Mouse (Mus musculus): ENCODE data around the gene D17H6S53E. TPM values are rescaled to one million over a fixed set of nuclear protein-coding genes. Genes with fewer than 3 reads are reported as not detected.
A peak's percentile ranks its signal among the peaks of the same experiment; 100 is the strongest.

Gene D17H6S53E
- polyA plus RNA-seq, 1 experiment from 2014 or later, result 8.7 TPM

DNA sequence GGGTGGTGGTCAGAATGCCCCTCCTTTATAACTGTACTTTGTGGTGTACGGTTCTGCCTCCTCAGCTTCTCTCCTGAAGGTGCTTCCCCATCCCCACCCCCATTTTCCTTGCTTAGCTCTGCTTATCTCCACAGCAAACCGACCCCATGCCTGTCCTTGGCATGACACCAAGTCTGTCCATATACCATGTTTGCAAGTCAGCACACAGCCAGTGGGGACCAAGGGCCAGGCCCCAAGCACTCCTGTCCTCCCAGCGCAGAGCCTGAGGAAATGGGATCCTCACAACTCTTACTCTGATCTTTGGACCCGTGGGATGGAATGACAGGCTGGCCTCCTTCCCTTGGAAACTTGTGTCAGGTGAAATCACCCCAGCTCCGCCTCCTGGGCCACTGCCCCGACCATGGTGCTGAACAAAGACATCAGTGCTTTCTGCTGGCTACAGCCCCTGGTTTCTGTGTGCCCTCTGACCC lies 22.9 kb upstream of the D17H6S53E start:
- WGBS, result 41% methylated on average over 6 of the region's 6 CpGs

DNA sequence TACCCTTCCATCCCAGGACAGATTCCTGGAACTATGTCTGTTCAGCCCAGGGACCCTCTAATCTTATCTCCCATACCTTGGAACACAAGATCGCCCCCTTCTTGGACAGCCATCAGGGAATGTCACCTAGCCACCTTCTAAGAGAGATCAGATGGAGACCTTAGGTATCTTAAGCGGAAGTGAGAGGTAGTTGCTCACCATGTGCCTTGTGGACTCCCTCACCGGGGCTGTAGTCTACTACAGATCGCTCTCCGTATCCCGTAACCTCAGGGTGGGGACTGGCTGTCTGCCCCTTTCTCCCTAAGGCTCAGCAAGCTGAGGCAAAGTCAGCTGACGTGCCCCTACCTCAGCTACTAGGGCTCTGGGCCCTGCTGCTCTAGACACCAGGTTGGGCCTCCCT lies 22.1 kb upstream of the D17H6S53E start:
- H3K4me1 ChIP-seq, result peaks cover 30% of the 10 kb centered on the region
- peaks cover 48% of the 10 kb centered on the region for H3K36me3 ChIP-seq
- H3K9me3 ChIP-seq, result no peaks in the 10 kb centered on the region
- no peak overlapping the region for H3K9ac ChIP-seq
- H3K4me3 ChIP-seq, result no peak overlapping the region
- H3K4me2 ChIP-seq, result no peak overlapping the region
- no peaks in the 10 kb centered on the region for H3K27me3 ChIP-seq (replicated peaks)
- WGBS, result 79% methylated on average over 7 of the region's 7 CpGs
- H3K27ac ChIP-seq (replicated peaks), result no peak overlapping the region
- no peak for ATAC-seq (ENCODE audit: extremely low read depth, insufficient number of reproducible peaks, low FRiP score, low TSS enrichment)

More for the DNA sequence above, 22.9 kb upstream of the D17H6S53E start:
- H3K27ac ChIP-seq (replicated peaks), result peak overlapping the region; percentile 42
- ATAC-seq (ENCODE audit: extremely low read depth, insufficient number of reproducible peaks, low FRiP score, low TSS enrichment), result no peak
- no peaks in the 10 kb centered on the region for H3K9me3 ChIP-seq
- H3K36me3 ChIP-seq, result peaks cover 56% of the 10 kb centered on the region
- H3K9ac ChIP-seq, result peak overlapping the region; percentile 50; the same call in 1 of the 2 replicates
- H3K4me3 ChIP-seq, result no peak overlapping the region
- no peak overlapping the region for H3K4me2 ChIP-seq
- H3K4me1 ChIP-seq, result peaks cover 30% of the 10 kb centered on the region
- no peaks in the 10 kb centered on the region for H3K27me3 ChIP-seq (replicated peaks)

DNA sequence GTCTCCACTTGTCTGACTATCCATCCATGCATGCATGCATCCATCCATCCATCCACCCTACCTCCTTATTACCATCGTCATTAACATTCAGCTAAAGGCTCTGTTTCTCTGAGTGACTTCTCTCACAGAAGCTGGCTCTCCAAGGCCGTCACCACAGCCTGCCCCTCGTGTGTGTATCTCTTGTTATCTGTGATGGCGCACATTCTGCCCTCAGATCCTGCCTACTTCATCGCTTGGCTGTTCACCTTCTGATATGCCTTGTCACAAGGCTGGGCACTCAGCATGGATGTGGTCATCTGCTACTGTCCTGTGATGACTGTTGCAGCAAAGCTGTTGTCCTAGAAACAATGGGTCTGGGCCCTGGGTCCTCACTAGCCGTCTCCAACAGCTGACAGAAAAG lies 21.4 kb upstream of the D17H6S53E start:
- Histone ChIP-seq H3K27me3 (replicated peaks) (no peaks in the 10 kb centered on the region), H3K4me1 (peaks cover 30% of the 10 kb centered on the region), H3K9me3 (no peaks in the 10 kb centered on the region), H3K36me3 (peaks cover 41% of the 10 kb centered on the region), H3K4me3 (no peak overlapping the region), H3K9ac (peak overlapping the region; percentile 50; the same call in 1 of the 2 replicates), H3K4me2 (no peak overlapping the region), H3K27ac (replicated peaks) (no peak overlapping the region)
- WGBS, result 48% methylated on average over 6 of the region's 6 CpGs
- no peak for ATAC-seq (ENCODE audit: extremely low read depth, insufficient number of reproducible peaks, low FRiP score, low TSS enrichment)

DNA sequence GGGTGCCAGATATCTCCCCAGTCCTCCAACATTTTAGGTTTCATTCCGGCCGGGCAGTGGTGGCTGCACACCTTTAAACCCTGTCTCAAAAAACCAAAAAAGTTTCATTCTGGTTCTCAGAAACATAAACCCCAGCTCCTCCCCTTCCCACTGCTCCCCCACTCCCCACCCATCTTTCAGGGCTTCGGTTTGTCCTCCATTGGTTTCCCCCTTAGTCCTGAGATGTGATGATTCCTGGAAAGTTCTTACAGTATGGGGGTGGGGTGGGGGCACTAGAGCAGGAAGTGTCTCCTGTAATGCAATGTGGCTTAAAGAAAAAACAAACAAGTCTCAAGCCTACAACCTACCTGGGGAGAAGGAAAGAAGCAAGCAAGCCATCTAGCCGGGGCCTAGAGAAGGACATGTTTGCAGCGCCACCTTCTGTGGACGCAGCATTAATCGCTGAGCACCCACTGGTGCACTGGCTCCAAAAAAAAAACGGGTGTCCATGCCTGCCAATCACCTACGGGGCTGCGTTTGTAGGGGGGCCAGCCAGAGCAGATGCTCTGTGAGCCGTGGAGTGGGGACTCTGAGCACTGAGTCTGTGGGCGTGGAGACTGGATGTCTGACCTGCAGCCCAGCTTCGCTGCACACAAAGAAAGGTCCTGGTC lies 20.3 kb upstream of the D17H6S53E start:
- H3K9me3 ChIP-seq, result no peaks in the 10 kb centered on the region
- no peak overlapping the region for H3K27ac ChIP-seq (replicated peaks)
- H3K9ac ChIP-seq, result peak overlapping the region; percentile 56
- no peak for ATAC-seq (ENCODE audit: extremely low read depth, insufficient number of reproducible peaks, low FRiP score, low TSS enrichment)
- no peak overlapping the region for H3K4me3 ChIP-seq
- peak overlapping the region; percentile 33 for H3K4me2 ChIP-seq
- peaks cover 30% of the 10 kb centered on the region for H3K4me1 ChIP-seq
- no peaks in the 10 kb centered on the region for H3K27me3 ChIP-seq (replicated peaks)
- 29% methylated on average over 13 of the region's 13 CpGs for WGBS
- H3K36me3 ChIP-seq, result peaks cover 30% of the 10 kb centered on the region

DNA sequence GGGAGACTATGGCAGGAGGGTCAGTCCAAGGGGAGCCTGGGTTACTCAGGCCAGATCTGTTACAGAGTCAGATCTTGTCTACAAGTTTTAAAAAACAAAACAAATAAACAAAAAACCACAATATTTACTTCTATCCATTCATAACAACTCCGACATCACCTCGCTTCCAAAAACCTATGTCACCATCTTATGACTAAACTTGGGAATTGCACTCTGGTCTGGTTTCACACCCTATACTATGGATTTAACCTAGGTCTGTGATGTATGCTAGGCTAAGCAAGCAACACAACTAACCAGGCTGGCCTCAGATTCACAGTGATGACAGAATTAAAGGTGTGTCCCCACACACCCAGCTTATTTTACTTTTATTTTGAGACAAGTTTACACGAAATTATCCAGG lies 19.7 kb upstream of the D17H6S53E start:
- no peak overlapping the region for H3K4me3 ChIP-seq
- no peak overlapping the region for H3K4me2 ChIP-seq
- no peak overlapping the region for H3K27ac ChIP-seq (replicated peaks)
- peaks cover 28% of the 10 kb centered on the region for H3K4me1 ChIP-seq
- no peaks in the 10 kb centered on the region for H3K27me3 ChIP-seq (replicated peaks)
- H3K36me3 ChIP-seq, result peaks cover 24% of the 10 kb centered on the region
- H3K9ac ChIP-seq, result peak overlapping the region; percentile 56; the same call in 1 of the 2 replicates
- 52% methylated on average over 3 of the region's 3 CpGs for WGBS
- no peaks in the 10 kb centered on the region for H3K9me3 ChIP-seq
- no peak for ATAC-seq (ENCODE audit: extremely low read depth, insufficient number of reproducible peaks, low FRiP score, low TSS enrichment)

DNA sequence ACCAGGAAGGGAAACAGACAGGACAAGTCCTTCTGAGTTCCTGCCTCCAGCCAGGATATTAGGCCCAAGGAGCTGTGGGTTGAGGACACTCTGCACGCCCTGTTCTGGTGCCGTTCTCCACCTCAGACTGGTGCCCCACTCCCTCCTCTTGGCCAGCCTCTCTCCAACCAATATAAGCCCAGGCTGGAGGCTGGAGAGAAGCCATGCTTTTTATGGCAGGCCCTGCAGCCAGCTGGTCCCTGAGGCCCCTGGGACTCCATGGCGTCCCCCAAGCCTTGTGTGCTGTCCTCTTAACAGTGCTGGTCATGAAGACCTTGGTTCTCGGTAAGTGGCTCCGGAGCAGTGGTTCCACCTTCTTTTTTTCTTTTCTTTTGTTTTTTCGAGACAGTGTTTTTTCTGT lies 18.1 kb upstream of the D17H6S53E start, which contains the start of gene Ly6g5c:
Gene Ly6g5c (plus strand): TSS at position 183 of the 400 bp plus-strand sequence.
- H3K4me1 ChIP-seq, result peaks cover 14% of the 10 kb centered on the region
- no peak for ATAC-seq (ENCODE audit: extremely low read depth, insufficient number of reproducible peaks, low FRiP score, low TSS enrichment)
- peaks cover 8% of the 10 kb centered on the region for H3K36me3 ChIP-seq
- H3K27me3 ChIP-seq (replicated peaks), result no peaks in the 10 kb centered on the region; the same call in 1 of the 2 replicates
- H3K4me2 ChIP-seq, result no peak within 1 kb of the TSS
- no peak within 1 kb of the TSS for H3K27ac ChIP-seq (replicated peaks)
- no peaks in the 10 kb centered on the region for H3K9me3 ChIP-seq
- no peak within 1 kb of the TSS for H3K9ac ChIP-seq
- WGBS, result 78% methylated on average over 6 of the region's 6 CpGs
- no peak within 1 kb of the TSS for H3K4me3 ChIP-seq

DNA sequence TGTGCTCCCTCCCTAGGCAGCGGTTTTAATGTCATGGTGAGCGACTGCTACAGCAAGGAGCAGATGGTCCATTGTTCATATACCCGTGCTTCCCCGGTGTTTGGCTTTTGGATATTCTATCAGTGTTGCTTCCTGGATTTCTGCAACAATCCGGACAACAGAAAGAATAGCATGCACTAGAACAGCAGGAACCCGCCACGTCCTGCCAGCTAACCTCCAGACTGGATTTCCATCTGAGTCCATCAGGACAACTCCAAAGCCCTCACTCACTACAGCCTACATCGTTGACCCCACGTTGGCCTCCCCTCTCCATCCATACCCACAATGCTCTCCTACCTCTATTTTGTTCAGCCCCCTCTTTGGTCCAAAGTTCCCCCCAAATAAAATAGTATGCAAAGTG lies 14.4 kb upstream of the D17H6S53E start:
- H3K4me3 ChIP-seq, result no peak overlapping the region
- H3K36me3 ChIP-seq, result peaks cover 30% of the 10 kb centered on the region
- no peaks in the 10 kb centered on the region for H3K4me1 ChIP-seq
- WGBS, result 60% methylated on average over 9 of the region's 9 CpGs
- no peak overlapping the region; the same call in 1 of the 2 replicates for H3K9ac ChIP-seq
- no peak for ATAC-seq (ENCODE audit: extremely low read depth, insufficient number of reproducible peaks, low FRiP score, low TSS enrichment)
- H3K27ac ChIP-seq (replicated peaks), result peak overlapping the region; percentile 45
- H3K27me3 ChIP-seq (replicated peaks), result no peaks in the 10 kb centered on the region; the same call in 1 of the 2 replicates
- no peaks in the 10 kb centered on the region for H3K9me3 ChIP-seq
- H3K4me2 ChIP-seq, result peak overlapping the region; percentile 33

DNA sequence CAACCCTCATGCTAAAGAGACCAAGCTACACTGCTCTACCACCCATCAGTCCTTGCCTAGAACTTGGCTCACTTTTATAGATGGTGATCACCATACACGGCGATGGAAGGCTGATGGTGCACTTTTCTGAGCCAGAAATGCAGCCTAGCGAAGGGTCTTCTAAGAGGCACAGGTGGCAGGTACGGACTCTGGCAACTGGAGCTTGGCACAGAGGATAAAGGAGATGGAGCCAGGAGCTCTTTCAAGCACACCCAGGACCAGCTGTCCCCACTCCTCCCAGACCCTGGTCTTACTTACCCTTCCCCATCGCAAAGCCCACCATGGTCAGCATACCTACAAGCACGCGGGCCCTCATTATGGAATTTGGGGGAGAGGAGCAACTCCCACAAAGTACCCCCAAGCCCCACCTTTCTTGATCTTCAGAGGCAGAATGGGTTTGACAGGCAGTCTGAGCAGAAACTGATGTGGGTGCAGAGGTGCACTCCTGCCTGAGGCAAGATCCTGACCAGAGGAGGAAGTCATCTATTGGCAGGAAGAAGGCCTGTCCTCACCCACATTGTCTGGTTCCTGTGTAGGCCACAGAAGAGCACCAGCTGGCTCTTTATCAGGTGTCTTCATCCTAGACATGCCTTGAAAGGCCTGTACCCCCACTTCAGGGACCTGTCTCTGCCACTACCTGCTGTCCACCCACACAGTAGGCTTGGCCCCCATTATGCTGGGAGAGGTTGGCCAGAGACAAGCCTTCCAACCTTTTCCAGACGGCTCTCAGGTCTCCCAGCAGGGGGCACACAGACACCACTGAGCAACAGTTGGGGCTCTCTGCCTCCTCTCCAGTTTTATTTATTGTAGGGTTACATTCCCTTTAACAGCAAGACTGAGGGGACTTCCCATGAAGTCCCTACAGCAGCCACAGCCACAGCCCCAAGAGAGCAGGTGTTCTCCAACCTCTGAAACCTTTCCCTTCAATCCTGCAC lies 10.8 kb upstream of the D17H6S53E start, which contains the start of gene Ly6g5b:
Gene Ly6g5b (minus strand): TSS at position 383 of the 974 bp plus-strand sequence.
- Histone ChIP-seq H3K27me3 (replicated peaks) (no peaks in the 10 kb centered on the region; the same call in 1 of the 2 replicates), H3K9ac (no peak within 1 kb of the TSS), H3K9me3 (no peaks in the 10 kb centered on the region), H3K4me2 (no peak within 1 kb of the TSS), H3K4me3 (no peak within 1 kb of the TSS), H3K36me3 (peaks cover 63% of the 10 kb centered on the region), H3K4me1 (peaks cover 9% of the 10 kb centered on the region), H3K27ac (replicated peaks) (no peak within 1 kb of the TSS)
- 82% methylated on average over 8 of the region's 8 CpGs for WGBS
- no peak for ATAC-seq (ENCODE audit: extremely low read depth, insufficient number of reproducible peaks, low FRiP score, low TSS enrichment)

DNA sequence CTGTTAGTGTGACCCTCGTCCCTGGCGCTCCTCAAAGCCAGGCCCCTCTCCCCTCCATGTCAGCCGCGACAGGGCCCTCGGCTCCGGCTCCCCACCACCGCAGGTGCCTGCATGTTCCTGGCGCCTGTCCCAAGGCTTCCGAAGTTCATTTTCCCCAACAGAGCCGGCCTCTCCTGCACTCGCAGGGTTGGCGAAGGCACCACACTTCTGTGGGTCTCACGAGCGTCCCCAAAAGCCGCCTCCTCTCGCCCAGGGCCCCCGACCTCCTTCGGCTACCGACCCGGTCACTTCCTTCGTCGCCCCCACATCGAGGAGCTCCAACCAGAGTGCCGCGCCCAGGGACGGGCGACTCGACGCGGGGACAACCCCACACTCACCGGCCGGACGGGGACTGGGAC lies 5.4 kb upstream of the D17H6S53E start:
- peak overlapping the region; percentile 81 for H3K27ac ChIP-seq (replicated peaks)
- peak overlapping the region; percentile 96 for H3K4me2 ChIP-seq
- H3K27me3 ChIP-seq (replicated peaks), result no peaks in the 10 kb centered on the region
- no peaks in the 10 kb centered on the region for H3K9me3 ChIP-seq
- H3K4me3 ChIP-seq, result peak overlapping the region; percentile 98
- H3K36me3 ChIP-seq, result peaks cover 61% of the 10 kb centered on the region
- ATAC-seq (ENCODE audit: extremely low read depth, insufficient number of reproducible peaks, low FRiP score, low TSS enrichment), result 0 out of 2 replicates have a peak, but pooled peaks have one; percentile 0
- WGBS, result 0% methylated on average over 33 of the region's 33 CpGs
- H3K4me1 ChIP-seq, result peaks cover 32% of the 10 kb centered on the region
- H3K9ac ChIP-seq, result peak overlapping the region; percentile 99

DNA sequence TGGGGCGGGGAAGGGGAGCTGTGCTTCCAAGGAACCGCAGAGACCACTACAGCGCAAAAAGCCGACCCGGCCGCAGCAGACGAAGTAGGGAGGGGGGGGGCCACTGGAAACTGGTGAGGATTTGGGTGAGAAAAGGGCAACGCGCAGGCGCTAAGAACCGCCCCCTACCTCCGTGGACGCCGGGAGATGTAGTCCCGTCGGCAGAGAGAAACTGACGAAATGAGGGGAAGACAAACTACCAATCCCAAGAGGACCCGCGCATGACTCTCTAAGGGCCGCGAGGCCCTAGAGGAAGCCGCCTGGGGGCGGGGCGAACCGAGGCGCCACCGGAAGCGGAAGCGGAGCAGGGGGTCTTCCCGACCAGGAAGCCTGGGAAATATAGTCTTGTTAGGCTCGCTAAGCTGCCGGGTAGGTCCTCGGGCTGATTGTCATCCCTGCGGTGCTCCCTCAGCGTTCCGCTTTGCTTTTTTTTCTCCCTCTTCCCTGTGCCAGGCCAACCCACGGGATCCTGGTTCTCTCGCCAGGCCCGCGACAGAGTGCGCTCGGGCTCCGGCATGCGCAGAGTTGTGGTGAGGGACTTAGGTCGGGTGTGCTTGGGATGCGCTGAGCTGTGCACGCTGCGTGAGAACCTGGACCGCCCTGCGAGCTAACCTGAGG lies 4.9 kb upstream of the D17H6S53E start, which contains the start of gene Gpank1:
Gene Gpank1 (plus strand): TSS at position 313 of the 657 bp plus-strand sequence.
- H3K36me3 ChIP-seq, result peaks cover 55% of the 10 kb centered on the region
- H3K9me3 ChIP-seq, result no peaks in the 10 kb centered on the region
- ATAC-seq (ENCODE audit: extremely low read depth, insufficient number of reproducible peaks, low FRiP score, low TSS enrichment), result peak; percentile 97
- peaks cover 33% of the 10 kb centered on the region for H3K4me1 ChIP-seq
- WGBS, result under 1% methylated on average over 50 of the region's 50 CpGs
- H3K4me2 ChIP-seq, result peak within 1 kb of the TSS; percentile 96
- H3K4me3 ChIP-seq, result peak within 1 kb of the TSS; percentile 98
- peak within 1 kb of the TSS; percentile 99 for H3K9ac ChIP-seq
- peak within 1 kb of the TSS; percentile 92 for H3K27ac ChIP-seq (replicated peaks)
- H3K27me3 ChIP-seq (replicated peaks), result no peaks in the 10 kb centered on the region
